ENCODE assay signal across 8 mouse cellular contexts in genomic region chr5:74173162-74173844, GRCm38 (mm10). TPM values are rescaled to one million over a fixed set of nuclear protein-coding genes. Genes with fewer than 3 reads are reported as not detected.
A peak's percentile ranks its signal among the peaks of the same experiment; 100 is the strongest.
DNase-seq lines count a peak whose midpoint lies in the region; ATAC-seq and TF ChIP-seq lines count a peak whose summit lies in the region.
"Had no signal": no experiment of that assay in that cellular context is flagged by ENCODE, and none has a peak within 500 bp of the region (broad histone marks: within the 10 kb centered on the region; RNA-seq: fewer than 3 reads in every experiment).

No protein-coding gene starts in this region.

- H3K27ac ChIP-seq in hindbrain, postnatal 0 days, result 0 out of 2 replicates have a peak overlapping the region, but pooled peaks have one; percentile 22

- no peak overlapping the region for H3K9ac ChIP-seq in hindbrain, postnatal 0 days (replicated peaks; ENCODE audit: low read length)

- ATAC-seq in hindbrain, postnatal 0 days, result peak; percentile 56

- 53% methylated on average over 18 of the region's 18 CpGs for WGBS in hindbrain, postnatal 0 days

- peak; percentile 45 for DNase-seq in lung, postnatal 10 days
- DNase-seq in lung, postnatal 4 days, result no peak
- DNase-seq in heart, adult 11 months, result peak; percentile 93
- DNase-seq in hindbrain, postnatal 0 days (ENCODE audit: low spot score), result peak; percentile 49
- no peak for DNase-seq in c-Kit-positive CD71-positive TER-119-positive erythroid progenitor cells, embryonic 14.5 days (ENCODE audit: low spot score)
- no peak for DNase-seq in yolk sac, embryonic 10.5 days (ENCODE audit: low spot score)
- DNase-seq in urinary bladder, postnatal 10 days (ENCODE audit: low spot score), result no peak
- DNase-seq: left cerebral cortex, postnatal 4 days had no signal

- H3K9me3 ChIP-seq in hindbrain, postnatal 0 days (ENCODE audit: low read length), result no peaks in the 10 kb centered on the region

- no peaks in the 10 kb centered on the region for H3K27me3 ChIP-seq in hindbrain, postnatal 0 days (ENCODE audit: insufficient read depth, low read length)

- H3K36me3 ChIP-seq in hindbrain, postnatal 0 days (ENCODE audit: insufficient read depth, low read length), result no peaks in the 10 kb centered on the region

- H3K4me3 ChIP-seq in hindbrain, postnatal 0 days (ENCODE audit: low read length), result no peak overlapping the region

- no peak for TF ChIP-seq CTCF in hindbrain, postnatal 0 days (IDR thresholded peaks at IDR 0.05; ENCODE audit: low read depth)

- H3K4me2 ChIP-seq in hindbrain, postnatal 0 days (ENCODE audit: low read depth, low read length), result 0 out of 2 replicates have a peak overlapping the region, but pooled peaks have one; percentile 4

- peaks cover 10% of the 10 kb centered on the region; the same call in 1 of the 2 replicates for H3K4me1 ChIP-seq in hindbrain, postnatal 0 days (ENCODE audit: insufficient read depth, low read length)

RNA-seq across cellular contexts. Expression of gene Rasl11b, which starts 21.8 kb away (rescaled TPM):
- 5.9 and 7.2 TPM in 2 replicates for total RNA-seq in hindbrain, postnatal 0 days (2014; rRNA removed)
- polyA plus RNA-seq in hindbrain, postnatal 0 days (2015; fragmentation: Nextera tagmentation; extraction: Ambion mirVana), result 16.7 and 17.1 TPM in 2 replicates

Comparison
In these comparisons a context has a peak if more than half of its experiments do, and no peak if none do; other contexts are left out.
1. DNase-seq: peak in lung, postnatal 10 days (single experiment), heart, adult 11 months (single experiment) and hindbrain, postnatal 0 days (single experiment); none in lung, postnatal 4 days (0 of 2), c-Kit-positive CD71-positive TER-119-positive erythroid progenitor cells, embryonic 14.5 days (single experiment), yolk sac, embryonic 10.5 days (single experiment) and urinary bladder, postnatal 10 days (single experiment).